Mouse (Mus musculus) left cerebral cortex, adult 8-10 months (tissue): ENCODE results near the gene Dpm1. TPM values are rescaled to one million over a fixed set of nuclear protein-coding genes. Genes with fewer than 3 reads are reported as not detected.

Experiments used
- DNase-seq, 2 experiments: peaks; one replicate each; pipeline ENCODE4 v3.0.0; 2022; ENCODE audit warnings: low spot score in 2 of 2
- total RNA-seq, 4 experiments: library from RNA; stranded (reverse); gene quantifications; 2 replicates each; pipeline ENCODE4 v1.2.4; 2022

The Dpm1 gene
- total RNA-seq, 4 experiments from 2014 or later = 44.0 to 64.1 (median 57.8) TPM

DNA sequence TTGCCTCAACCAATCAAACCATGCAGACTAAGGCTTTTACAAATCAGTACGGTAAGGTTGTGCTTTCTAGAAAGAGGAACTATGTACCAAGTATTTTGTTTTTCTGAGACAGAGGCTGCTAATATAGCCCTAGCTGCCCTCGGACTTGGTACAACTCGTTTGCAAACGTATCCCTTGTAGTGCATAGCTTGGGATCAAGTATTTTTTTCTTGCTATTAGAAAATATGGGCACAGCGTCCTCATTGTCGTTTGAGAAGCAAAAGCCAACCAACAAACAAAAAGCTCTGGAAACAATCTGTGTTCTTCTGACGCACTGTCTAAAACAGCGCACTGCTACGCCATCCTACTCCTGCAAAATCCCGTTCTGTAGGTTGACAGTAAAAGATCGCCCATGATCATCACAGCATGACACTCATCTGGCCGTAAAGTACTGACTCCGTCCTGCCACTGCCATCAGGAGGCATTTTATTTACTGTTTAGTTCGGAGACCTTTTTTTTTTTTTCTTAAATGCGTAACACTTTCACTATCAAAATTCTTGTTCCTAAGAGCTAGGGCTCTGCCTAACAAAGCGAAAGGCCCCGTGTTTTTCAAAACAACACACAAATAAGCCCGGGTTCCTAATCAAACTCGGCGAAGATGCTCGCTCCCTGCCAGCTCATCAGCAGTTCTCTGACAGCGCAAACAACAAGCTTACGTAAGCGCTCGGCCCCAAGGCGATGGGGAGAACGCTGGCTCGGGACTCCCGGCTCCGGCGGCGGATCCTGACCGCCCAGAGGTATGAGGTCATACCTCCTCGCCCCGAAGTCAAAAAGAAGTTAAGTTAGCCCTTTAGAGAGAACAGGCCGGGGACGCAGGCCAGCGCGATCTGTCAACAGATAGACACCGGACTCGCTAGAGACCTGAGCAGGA, 1.0 kb downstream of the Dpm1 start:
- DNase-seq = no peak

DNA sequence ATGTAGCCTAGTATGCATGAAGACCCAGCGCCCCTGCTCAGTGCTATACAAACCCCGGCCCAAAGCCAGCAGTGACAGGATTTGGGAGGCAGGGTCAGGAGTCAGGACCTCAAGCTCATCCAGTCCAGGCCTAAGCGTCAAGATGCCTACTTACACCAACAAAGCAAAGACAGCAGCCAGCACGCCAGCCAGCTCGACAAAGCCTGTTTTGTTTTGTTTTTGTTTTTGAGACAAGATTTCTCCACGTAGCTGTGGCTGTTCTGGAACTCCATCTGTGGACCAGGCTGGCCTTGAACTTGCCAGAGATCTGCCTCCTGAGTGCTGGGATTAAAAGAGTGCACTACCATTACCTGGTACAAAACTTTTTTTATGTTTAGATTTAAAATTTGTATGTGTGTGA, 7.1 kb downstream of the Dpm1 start:
- DNase-seq = no peak

DNA sequence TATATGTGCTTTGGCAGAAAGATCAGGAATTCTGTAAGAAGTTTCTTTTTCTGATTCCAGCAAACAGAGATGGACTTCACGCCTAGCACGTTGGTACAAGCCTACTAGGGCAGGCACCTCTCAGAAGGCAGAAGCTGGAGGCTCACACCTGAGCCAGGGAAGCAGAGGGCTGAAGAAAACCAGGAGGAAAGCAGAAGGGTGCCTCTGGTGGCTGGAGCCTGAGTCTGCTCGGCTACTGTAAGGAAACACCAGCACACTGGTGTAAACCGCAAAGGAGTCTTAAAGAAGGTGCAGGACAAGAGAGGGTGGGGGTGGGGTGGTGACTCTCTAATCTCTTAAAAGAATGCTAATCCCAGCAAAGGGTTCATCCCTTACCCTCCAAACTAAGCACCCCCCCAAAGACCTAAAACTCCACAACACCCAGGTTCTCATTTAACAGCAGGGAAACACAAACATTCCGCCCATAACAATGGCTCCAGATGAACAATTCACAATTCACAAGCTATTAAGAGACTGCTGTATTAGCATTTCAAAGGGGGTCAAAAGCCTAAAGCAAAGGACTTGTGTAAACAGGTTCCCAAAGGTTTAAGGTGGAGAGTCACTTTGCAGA, 16.5 kb downstream of the Dpm1 start:
- no peak for DNase-seq

DNA sequence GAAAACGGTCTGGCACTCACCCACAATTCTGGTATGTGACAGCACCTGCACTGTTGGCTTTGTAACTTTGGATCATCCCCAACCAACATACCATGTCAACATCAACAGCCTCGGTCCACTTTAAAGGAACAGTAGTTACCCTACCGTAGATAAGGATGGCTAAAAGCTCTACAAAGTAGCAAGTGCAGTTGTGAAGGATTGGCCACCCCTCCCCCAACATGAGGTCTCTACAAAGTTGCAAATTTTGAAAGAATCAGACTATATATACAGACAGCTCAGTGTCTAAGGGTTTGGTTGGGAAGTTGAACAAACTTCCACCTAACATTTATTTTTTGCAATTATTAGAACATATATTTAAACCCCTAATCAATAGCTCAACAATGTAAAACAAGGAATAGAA, 22.5 kb downstream of the Dpm1 start:
- peak in 1 of 2 experiments; percentile 22 for DNase-seq

DNA sequence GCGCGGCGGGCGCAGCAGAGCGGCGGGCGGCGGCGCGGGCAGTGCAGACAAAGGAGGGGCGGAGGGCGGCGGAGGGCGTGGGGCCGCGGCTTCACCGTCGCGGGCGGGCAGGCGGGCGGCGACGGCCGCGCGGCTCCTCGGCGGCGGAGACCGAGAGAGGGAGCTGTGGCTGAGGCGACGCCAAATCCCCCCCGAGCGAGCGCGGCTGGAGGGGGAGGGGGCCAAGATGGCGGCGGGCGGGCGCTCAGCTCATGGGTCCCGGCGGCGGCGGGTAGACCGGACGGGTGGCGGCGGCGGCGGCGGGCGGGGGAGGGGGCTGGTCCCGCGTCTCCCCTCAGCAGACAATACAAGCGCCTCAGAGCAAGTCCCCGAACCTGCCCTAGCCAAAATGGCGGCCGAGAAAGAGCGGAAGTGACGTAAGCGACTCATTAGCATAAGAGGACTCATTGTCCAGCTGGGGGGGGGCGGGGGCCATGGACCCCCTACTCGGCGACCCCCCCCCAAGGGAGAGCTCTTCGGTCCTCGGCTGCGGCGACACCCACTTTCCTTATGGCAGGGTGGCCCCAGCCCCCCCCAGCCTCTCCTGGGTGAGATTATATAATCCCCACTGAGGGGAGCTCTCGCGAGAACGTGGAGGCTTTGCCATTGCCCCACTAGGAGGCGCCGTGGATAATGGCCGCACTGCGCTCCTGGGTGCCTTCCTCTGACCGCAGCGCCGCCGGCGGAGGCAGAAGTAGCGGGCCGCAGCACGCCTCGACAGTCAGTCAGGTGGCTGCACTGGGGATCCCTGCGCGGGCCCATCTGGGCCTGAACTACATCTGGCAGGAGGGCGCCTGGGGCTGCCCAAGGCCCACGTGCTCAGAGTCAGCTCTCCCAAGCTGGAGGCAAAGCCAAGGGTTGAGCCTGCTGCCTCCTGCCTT, 23.4 kb downstream of the Dpm1 start, which contains the start of gene Adnp:
Gene Adnp (minus strand): TSS at position 388 of the 920 bp plus-strand sequence.
- peak; percentile 91 to 94 for DNase-seq

DNA sequence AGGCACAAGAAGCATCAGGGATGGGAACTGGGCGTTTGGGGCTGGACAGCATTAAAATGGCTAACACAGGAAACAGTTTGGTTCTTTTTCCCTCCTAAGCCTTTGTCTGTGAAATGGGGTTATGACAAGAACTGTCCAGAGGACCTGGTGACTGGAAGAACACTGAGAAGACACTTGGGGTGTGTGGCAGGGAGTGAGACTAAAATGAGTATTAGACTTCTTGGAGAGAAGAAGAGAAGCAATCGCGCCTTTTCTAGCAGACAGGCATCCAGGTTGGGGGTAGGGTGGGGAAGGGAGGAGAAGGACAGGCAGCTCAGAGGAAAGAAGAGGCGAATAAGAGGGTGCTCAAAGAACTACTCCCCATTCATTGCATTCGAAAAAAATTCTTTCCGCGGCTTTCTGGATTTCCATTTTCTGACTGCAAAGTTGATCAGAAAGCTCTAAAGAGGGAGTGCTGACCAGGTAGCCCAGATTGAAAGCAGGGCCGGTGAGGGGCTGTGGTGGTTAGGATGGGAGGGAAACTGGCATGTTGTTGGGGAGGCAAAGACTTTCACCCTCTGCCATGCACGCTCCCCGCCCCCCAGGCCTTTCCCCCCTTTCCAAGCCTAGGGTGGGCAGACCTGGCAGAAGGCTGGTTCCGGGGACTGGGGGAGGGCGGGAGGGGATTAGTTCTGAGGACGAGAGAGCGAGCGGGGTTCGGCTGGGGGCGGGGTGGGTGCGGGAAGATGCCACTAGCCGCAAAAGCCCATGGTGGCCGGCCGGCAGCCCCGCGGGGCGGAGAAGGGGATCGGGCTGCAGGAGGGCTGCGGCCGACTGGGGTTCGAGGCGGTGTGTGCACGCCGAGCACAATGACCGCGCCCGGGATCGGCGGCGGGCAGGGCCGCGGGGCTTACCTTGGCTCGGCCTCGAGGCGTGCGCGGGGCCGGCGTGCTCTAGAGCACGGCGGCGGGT, 24.4 kb downstream of the Dpm1 start:
- no peak for DNase-seq

DNA sequence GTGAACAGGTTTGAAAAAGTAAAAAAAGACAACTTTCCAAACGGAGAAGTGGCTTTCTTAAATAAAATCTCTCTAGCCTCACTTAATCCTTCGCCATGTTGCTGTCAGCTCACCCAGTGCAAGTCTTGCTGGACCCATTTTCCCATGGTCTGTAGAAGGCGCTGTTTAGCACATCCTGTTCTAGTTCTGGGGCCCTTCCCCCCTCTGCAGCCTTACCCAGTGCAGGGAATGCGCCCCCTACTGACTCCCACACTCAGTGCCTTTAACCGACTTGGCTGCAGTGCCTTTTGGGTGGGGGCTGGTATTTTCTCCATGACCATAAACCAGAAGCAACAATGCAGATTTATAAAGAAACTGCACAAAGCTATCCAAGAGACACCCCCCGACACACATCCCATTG, 25.1 kb downstream of the Dpm1 start:
- DNase-seq = peak; percentile 72 to 84

DNA sequence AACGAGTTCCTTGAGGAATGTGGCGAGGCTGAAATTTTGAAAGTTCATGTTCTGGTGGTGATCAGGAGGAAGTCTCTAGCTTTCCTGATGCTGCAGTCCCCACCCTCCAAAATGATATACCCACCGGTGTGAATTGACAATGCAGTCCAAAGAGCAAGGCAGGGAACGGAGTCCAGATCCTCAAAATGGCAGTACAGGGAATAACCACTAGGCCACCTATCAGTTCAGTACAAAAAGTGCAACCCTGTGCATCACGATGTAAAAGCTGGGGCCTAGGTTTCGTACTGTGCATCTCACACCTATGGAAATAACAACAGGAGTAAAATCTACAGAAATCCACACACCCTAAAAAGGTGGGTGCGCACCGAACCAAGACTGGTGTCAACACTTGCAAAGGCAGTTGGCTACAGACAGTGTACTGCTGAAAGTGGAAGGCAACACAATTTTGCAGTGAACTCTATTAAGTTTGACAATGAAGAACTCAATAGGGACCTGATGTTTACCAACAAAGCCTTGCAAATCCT, 25.9 kb downstream of the Dpm1 start:
- DNase-seq = no peak

DNA sequence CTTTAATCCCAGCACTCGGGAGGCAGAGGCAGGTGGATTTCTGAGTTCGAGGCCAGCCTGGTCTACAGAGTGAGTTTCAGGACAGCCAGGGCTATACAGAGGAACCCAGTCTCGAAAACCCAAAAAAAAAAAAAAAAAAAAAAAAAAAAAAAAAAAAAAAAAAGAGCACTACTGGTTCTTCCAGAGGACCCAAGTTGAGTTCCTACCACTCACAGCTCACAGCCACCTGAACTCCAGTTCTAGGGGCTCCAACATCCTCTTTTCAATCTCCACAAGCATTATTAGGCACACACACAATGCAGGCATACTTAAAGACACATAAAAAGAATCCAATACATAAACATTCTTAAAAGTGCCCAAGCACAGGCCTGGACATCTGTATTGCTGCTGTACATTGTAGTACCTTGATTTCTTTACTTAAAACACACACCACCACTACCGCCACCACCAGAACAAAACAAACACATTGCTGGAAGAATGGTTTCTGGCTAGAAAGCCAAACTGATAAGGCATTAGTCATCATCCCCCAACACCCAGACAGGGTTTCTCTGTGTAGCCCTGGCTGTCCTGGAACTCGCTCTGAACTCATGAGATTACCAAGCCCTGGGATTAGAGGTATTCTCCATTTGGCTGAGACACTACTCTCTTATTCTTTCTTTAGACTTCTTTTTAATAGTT, 30.2 kb downstream of the Dpm1 start:
- no peak for DNase-seq

DNA sequence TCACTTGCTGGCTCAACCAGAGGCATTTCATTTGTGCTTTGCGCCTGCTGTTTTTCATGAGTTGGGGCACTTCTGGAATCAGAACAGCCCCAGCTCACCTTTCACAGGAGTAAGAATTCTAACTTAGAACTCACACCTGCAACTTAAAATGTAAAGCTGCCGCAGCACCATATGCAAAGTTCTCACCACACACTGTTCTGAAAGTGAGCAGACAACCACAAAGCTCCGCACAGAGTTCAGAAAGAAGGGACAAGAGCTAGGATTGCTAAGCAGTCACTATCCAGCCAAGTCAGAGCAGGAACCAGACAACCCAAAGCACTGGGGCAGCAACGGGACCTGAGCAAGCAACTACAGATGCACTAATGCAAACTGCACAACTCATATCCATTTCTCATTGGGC, 30.9 kb downstream of the Dpm1 start:
- no peak for DNase-seq

DNA sequence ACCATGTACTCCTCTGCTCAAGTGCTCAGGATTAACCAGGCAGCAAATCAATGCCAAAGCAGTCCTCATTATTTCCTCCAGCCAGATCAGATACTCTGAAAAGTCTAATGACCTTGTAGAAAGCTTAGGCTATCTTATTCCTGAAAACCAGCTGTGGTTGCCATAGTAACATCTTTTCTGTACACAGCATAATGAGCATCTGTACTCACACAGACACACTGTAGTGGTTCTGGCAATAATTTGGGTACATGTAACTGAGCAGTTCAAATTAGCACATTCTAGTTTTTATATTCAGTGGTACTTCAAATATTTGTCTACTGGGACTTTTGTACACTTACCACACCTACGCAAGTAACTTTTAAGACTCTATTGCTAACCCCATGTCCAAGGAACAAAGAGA, 32.0 kb downstream of the Dpm1 start:
- DNase-seq = no peak

DNA sequence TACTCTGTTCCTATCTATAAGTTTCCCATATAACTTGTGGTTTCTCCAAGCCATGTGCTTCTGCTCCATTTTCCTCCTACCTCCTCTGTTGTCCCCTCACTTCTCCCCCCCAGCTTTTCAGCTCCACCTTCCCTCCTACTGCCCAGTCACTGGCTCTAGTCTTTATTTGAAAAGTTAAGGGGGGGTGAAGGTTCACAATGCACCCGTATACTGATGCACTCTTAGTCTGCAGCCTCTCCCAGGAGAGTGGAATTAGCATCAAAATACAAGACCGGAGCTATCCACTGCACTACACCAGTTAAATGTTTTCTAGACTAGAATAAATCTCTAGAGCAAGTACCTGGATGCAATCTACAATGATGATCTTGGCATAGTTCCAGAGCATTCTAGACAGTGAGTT, 34.7 kb downstream of the Dpm1 start:
- DNase-seq = no peak

DNA sequence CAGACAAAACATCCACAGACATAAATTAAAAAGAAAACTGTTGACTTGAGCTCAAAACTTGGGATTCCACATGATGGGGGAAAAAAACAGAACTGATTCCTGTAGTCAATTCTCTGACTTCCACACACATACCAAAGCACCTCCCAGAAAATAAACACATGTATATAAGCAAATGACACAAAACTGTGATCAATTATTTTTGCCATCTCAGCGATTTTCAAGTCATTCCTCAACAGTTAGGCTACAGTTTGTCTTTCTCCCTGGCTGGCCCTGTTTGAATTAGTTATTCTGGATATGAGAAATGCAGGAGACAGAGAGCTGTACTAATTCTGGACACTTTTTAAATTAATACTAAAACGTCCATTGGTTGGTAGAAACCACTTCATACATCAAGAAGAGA, 36.7 kb downstream of the Dpm1 start:
- DNase-seq = no peak

DNA sequence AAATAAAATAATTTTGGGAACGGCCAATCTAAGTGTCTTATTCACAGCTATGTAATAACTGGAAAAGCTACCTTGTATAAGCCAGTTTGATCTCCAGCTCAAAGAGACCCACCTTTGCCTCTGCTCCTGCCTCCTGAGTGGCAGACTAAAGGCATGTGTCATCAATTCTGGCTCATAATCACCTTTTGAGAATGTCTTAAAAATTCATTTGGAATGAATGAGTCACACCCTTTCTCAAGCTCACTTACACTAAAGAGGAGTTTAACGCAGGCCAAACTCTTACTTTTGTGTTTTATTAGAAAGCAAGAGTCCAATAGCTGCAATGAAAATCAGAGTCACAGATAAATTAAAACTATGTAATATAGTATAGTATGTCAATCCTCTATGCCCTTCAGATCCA, 38.5 kb downstream of the Dpm1 start:
- DNase-seq = no peak

DNA sequence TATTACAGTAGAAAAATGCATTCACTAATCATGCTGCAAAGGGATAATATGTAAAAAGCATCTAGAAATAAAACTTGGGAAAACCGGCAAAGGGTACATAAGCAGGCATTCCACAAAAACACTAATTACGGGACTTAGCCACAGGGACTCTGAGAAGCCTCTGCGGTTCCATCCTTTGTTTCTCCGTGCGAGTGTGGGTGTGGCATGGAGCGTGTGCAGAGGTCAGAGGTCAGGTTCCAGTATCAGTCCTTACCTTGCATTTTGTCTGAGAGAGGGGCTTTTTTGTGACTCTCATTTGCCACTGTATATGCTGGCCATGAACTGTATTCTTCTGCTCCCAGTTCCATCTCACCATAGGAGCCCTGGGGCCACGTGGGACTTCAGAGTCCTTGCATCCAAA, 54.4 kb downstream of the Dpm1 start:
- no peak for DNase-seq

DNA sequence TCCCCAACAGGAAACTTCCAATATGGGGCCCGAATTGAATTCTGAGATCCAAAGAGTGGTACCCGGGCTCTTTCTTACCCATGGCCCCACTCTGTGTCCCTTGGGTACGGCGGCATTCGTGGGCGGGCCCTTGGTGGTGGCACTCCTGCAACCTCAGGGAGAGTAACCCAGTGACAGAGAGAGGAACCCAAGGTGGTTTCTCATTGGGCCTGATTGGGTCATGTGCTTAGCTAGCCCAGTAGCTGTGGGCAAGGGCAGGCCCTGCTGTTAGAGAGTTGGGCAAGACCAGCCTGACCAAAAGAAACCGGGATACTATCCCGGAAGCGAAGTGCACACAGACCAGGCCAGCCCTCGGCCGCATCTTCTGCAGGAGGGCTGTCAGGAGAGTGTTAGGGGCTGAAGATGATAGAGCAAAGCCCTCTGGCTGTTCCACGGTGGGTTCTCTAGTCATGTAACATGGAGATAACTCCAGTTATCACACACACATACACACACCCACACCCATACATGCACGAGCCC, 60.2 kb downstream of the Dpm1 start:
- no peak for DNase-seq

DNA sequence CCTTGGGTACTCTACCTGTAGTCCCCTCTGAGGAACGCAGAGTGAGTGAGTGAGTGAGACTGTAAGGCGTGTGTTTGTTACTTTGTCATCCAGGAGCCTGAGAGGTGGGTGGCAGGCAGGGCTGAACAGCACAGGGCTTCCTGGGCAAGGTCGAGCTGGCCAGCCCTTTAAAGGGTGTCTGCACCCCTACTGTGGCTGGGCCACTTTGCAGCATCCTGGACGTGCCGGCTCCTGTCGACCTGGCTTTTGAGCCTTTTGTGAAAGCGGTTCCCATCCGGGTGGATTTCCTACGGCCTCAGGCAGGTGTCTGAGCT, 60.6 kb downstream of the Dpm1 start:
- no peak for DNase-seq

DNA sequence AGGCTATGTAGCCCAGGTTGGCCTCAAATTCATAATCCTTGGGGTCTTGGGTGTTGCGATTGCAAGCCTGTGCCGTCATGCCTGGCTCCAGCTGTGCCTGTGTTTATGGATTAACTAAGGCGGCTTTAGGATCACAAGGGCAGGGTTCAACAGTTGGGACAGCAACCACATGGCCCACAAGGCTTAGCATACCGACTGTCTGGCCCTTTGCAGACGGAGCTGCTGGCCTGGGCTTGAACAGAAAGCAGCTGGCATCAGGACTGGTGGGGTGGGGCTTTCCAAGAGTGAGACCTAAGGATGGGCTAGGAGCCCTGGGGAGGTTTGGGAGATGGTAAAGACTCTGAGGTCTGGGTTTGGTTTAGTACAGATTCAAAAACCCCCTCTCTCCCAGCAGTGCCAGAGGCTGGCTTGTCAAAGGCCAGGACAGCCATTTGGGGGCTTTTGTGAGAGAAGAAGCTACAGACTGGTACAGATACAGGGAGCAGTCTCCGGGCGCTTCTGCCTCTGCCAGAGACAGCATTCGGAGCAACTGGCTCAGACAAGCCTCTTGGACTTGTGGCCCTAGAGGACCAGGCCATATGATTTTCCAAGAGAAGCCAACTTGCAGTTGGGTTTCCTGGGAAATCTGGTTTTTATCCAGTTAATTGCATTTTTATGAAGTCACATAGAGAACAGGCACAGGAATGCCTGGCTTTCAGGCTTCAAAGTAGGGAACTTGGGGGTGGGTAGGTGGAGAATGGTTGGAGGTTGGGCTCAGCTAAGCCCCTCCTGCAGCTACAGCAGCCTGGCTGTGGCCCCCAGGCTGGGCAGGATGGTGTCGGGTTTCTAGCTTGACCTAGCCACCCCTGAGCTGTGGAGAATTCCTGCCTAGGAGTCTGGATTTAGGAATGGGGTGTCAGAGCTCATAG, 61.2 kb downstream of the Dpm1 start:
- no peak for DNase-seq

DNA sequence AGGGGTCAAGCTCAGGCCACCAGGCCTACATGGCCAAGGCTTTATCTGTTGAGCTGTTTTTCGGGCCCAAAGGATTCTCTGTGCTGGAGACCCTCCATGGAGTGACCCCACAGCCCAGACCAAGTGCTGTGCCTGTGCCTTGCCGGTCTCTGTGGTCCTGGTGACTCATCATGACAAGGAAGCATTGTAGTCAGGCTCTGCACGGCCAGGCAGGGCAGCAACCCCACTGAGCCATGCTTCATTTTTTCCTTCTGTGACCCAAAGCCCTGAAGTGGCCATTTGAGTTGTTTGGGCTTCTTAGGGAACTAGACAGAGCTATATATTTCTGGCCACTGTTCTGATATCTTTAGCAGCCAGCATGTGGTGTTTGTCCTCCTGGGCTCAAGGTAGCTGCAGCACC, 62.6 kb downstream of the Dpm1 start:
- DNase-seq = no peak
